Mouse (Mus musculus) midbrain, embryonic 14.5 days (tissue): ENCODE results near the gene Nlrc5. TPM values are rescaled to one million over a fixed set of nuclear protein-coding genes. Genes with fewer than 3 reads are reported as not detected.
"Not testable (repeated sequence)": the region's sequence is repeated elsewhere in the genome, so short reads cannot be mapped to it uniquely, and the experiment has no call there.

Experiments
- ATAC-seq: fragments of 200-750 bp; cut with Nextera tagmentation; 2 replicates; pipeline ENCODE4 v1.8.0; 2017; ENCODE audit warnings: moderate number of reproducible peaks, moderate library complexity; ENCODE audit not compliant: low FRiP score, low TSS enrichment
- DNase-seq: peaks from one replicate; pipeline ENCODE4 v3.0.0-alpha.2; 2015
- H3K27ac ChIP-seq: fragments of 300-500 bp; sonication (generic); replicated peaks from 2 replicates; pipeline ENCODE4 v1.5.1; 2014; ENCODE audit warnings: mild to moderate bottlenecking, low read depth, low read length, moderate library complexity
- H3K27me3 ChIP-seq: fragments of 300-500 bp; sonication (generic); 2 replicates; pipeline ENCODE4 v1.6.1; 2014; ENCODE audit warnings: low read length, control low read depth, mixed read lengths; ENCODE audit not compliant: control insufficient read depth, insufficient read depth
- H3K36me3 ChIP-seq: fragments of 300-500 bp; sonication (generic); 2 replicates; pipeline ENCODE4 v1.6.1; 2014; ENCODE audit warnings: low read length, control low read depth; ENCODE audit not compliant: control insufficient read depth, insufficient read depth
- H3K4me1 ChIP-seq: fragments of 300-500 bp; sonication (generic); 2 replicates; pipeline ENCODE4 v1.6.1; 2014; ENCODE audit warnings: mild to moderate bottlenecking, antibody characterized with exemption, low read length, control low read depth; ENCODE audit not compliant: control insufficient read depth, insufficient read depth
- H3K4me2 ChIP-seq: fragments of 300-500 bp; sonication (generic); 2 replicates; pipeline ENCODE4 v1.6.1; 2014; ENCODE audit warnings: mild to moderate bottlenecking, low read length, moderate library complexity
- H3K4me3 ChIP-seq: fragments of 300-500 bp; sonication (generic); replicated peaks from 2 replicates; pipeline ENCODE4 v1.5.1; 2014; ENCODE audit warnings: low read depth, low read length
- H3K9ac ChIP-seq: fragments of 300-500 bp; sonication (generic); replicated peaks from 2 replicates; pipeline ENCODE4 v1.6.1; 2014; ENCODE audit warnings: mild to moderate bottlenecking, low read length, moderate library complexity
- H3K9me3 ChIP-seq: fragments of 300-500 bp; sonication (generic); 2 replicates; pipeline ENCODE4 v1.6.1; 2016; ENCODE audit warnings: low read length, control low read depth, mixed read lengths; ENCODE audit not compliant: control insufficient read depth
- WGBS: fragments of 180-500 bp; shearing (Covaris S2); extraction: QIAGEN DNeasy Blood & Tissue Kit; methylation state at CpG from one replicate; pipeline ENCODE4 v1.1.7; 2014; 5-methylcytosine and 5-hydroxymethylcytosine counted together
- polyA plus RNA-seq: library from polyadenylated mRNA; unstranded; fragments of >200 nt; fragmentation: Nextera tagmentation; extraction: Ambion mirVana; gene quantifications from 2 replicates; pipeline ENCODE4 v1.2.1, GENCODE M21; 2014

Gene Nlrc5
- polyA plus RNA-seq, 1 experiment from 2014 or later: 1.2 TPM

DNA sequence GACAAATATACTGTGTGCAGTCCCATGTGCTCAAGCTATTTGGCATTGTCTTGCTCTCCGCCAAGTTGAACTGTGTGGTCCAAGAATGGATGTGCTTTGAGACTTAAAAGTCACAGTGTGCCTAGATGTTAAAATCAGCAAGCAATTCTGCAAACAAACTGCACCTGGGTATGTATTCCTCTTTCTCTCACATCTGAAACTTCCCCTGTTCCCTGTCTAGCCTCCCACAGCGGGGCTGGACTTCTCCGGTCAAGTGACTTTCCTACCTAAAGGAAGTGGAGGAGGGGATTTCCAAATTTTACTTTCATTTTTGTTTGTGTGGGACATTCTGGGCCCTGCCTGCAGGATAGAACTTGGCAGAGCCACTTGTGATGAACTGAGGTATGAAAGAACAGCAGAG lies 9.0 kb downstream of the Nlrc5 start:
- 92% methylated on average over 3 of the region's 3 CpGs for WGBS
- Histone ChIP-seq H3K36me3 (no peaks in the 10 kb centered on the region), H3K4me1 (no peaks in the 10 kb centered on the region), H3K4me3 (no peak overlapping the region), H3K4me2 (no peak overlapping the region), H3K27me3 (no peaks in the 10 kb centered on the region), H3K27ac (no peak overlapping the region), H3K9ac (no peak overlapping the region), H3K9me3 (no peaks in the 10 kb centered on the region)
- no peak for DNase-seq
- ATAC-seq: no peak

DNA sequence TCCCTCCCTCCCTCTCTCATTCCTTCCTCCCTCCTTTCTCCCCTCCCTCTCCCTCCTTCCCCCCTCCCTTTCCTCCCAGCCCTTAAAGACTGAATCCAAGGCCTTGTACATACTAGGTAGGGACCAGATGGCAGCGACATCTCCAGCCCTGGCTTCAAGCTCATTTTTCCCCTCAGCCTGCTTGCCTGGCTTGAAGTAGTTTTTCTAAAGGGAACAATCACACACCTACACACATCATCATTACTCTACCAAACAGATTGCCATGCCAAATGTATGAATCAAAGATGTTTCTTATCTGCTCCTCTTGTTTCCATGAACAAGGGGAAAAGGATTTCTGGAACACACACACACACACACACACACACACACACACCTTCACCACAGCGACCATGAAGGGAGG lies 10.3 kb downstream of the Nlrc5 start:
- WGBS: 72% methylated on average over 2 of the region's 2 CpGs
- Histone ChIP-seq H3K4me1 (no peaks in the 10 kb centered on the region), H3K36me3 (no peaks in the 10 kb centered on the region), H3K27ac (no peak overlapping the region), H3K27me3 (no peaks in the 10 kb centered on the region), H3K4me2 (no peak overlapping the region), H3K9ac (no peak overlapping the region), H3K9me3 (no peaks in the 10 kb centered on the region), H3K4me3 (no peak overlapping the region)
- no peak for DNase-seq
- ATAC-seq: no peak

DNA sequence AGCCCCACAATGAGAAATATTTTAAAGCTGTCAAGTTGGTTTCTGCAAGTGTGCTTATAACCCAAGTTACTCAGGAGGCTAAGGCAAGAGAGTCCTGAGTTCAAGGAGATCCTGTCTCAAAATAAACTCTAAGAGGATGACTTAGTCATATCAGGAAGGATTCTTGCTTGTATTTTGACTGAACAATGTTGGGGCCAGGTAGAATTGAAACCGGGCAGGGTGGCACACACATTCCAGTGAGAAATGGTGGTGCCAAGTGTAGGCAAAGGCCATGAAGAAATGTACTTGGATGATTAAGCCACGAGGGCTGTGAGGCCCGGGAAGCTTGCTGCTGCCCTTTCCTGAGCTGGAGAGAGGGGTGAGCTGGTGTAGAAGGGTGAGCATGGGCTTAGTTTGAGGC lies 13.0 kb downstream of the Nlrc5 start:
- no peaks in the 10 kb centered on the region for H3K36me3 ChIP-seq
- H3K27ac ChIP-seq: no peak overlapping the region
- ATAC-seq (no peak), DNase-seq (no peak)
- H3K27me3 ChIP-seq: no peaks in the 10 kb centered on the region
- no peak overlapping the region for H3K4me2 ChIP-seq
- no peak overlapping the region for H3K4me3 ChIP-seq
- no peaks in the 10 kb centered on the region for H3K4me1 ChIP-seq
- H3K9ac ChIP-seq: no peak overlapping the region
- H3K9me3 ChIP-seq: no peaks in the 10 kb centered on the region
- WGBS: 88% methylated on average over 3 of the region's 3 CpGs

DNA sequence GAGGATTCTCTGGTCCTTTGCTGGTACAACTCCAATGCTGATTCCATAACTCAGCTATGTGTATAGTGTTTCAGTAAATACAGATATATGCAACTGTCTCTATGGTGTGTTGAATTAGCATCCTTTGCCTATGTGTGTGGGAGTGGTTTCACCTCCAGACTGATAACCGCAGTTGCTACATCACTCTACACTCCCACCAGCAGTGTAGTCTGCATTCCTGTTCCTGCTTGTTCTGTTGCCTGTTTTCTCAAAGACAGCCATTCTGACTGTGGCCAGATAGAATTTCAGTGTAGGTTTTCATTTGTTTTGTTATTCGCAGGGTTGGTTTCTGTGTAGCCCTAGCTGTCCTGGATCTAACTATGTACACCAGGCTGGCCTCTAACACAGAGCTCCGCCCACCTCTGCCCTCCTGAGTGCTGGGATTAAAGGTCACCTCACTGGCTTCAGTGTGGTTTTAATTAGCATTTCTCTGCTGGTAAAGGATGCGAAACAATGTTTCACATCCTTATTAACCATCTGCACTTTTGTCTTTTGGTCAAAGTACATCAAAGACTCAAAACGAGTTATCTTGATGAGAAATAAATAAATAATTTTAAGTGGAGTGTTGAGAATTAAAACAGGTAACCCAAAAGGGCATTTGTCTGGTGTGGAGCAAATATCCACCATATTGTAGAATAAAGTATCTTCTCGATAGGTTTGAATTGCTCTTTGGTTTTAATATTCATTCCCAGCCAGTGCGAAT lies 13.6 kb downstream of the Nlrc5 start:
- H3K27me3 ChIP-seq: no peaks in the 10 kb centered on the region
- H3K4me2 ChIP-seq: no peak overlapping the region
- WGBS: 87% methylated on average over 7 of the region's 7 CpGs
- DNase-seq: no peak
- ATAC-seq: no peak
- no peaks in the 10 kb centered on the region for H3K4me1 ChIP-seq
- no peak overlapping the region for H3K4me3 ChIP-seq
- no peaks in the 10 kb centered on the region for H3K36me3 ChIP-seq
- no peak overlapping the region for H3K9ac ChIP-seq
- H3K27ac ChIP-seq: no peak overlapping the region
- no peaks in the 10 kb centered on the region for H3K9me3 ChIP-seq

- not testable (repeated sequence) for H3K27ac ChIP-seq, DNase-seq, H3K9me3 ChIP-seq, H3K27me3 ChIP-seq, H3K4me3 ChIP-seq, ATAC-seq, H3K9ac ChIP-seq, H3K4me2 ChIP-seq, H3K4me1 ChIP-seq, H3K36me3 ChIP-seq
- WGBS: 94% methylated on average over 15 of the region's 15 CpGs
Observed at GRCm38 (mm10) chr8:94452991-94453390, 18.8 kb downstream of the Nlrc5 start.

- no peak overlapping the region for H3K4me3 ChIP-seq
- no peaks in the 10 kb centered on the region for H3K27me3 ChIP-seq
- H3K36me3 ChIP-seq: no peaks in the 10 kb centered on the region
- H3K4me1 ChIP-seq: no peaks in the 10 kb centered on the region
- no peak for ATAC-seq
- WGBS: 86% methylated on average over 6 of the region's 6 CpGs
- no peak overlapping the region for H3K27ac ChIP-seq
- no peaks in the 10 kb centered on the region for H3K9me3 ChIP-seq
- no peak for DNase-seq
- no peak overlapping the region for H3K9ac ChIP-seq
- H3K4me2 ChIP-seq: no peak overlapping the region
Observed at GRCm38 (mm10) chr8:94453868-94454488, 19.8 kb downstream of the Nlrc5 start.

GRCm38 (mm10) chr8:94454905-94455304 lies 20.7 kb downstream of the Nlrc5 start:
- Histone ChIP-seq H3K4me1 (no peaks in the 10 kb centered on the region), H3K36me3 (no peaks in the 10 kb centered on the region), H3K4me3 (no peak overlapping the region), H3K9me3 (no peaks in the 10 kb centered on the region), H3K27me3 (no peaks in the 10 kb centered on the region), H3K9ac (no peak overlapping the region), H3K27ac (no peak overlapping the region), H3K4me2 (no peak overlapping the region)
- ATAC-seq (no peak), DNase-seq (no peak)
- 84% methylated on average over 5 of the region's 5 CpGs for WGBS

DNA sequence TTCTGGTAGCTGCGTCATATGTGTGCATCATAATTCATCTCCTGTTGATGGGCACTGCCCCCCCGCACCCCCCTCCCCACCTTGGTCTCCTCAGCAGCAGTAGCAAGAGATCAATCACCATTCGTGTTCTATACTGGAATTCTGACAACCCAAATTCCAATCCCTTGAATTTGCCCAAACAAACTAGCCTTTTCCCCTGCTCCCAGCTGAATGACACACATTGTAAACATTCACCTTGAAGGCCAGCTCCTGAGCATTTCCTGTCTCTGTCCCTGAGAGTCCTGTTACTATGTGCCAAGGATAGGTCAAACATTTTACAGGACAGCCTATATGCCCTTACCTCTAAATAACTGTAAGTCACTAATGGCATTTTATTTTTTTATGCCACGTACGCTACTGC lies 21.9 kb downstream of the Nlrc5 start:
- H3K4me2 ChIP-seq: no peak overlapping the region
- no peak overlapping the region for H3K9ac ChIP-seq
- H3K4me3 ChIP-seq: no peak overlapping the region
- no peaks in the 10 kb centered on the region for H3K27me3 ChIP-seq
- H3K4me1 ChIP-seq: no peaks in the 10 kb centered on the region
- WGBS: 82% methylated on average over 5 of the region's 5 CpGs
- ATAC-seq (no peak), DNase-seq (no peak)
- no peaks in the 10 kb centered on the region for H3K9me3 ChIP-seq
- no peak overlapping the region for H3K27ac ChIP-seq
- H3K36me3 ChIP-seq: no peaks in the 10 kb centered on the region

DNA sequence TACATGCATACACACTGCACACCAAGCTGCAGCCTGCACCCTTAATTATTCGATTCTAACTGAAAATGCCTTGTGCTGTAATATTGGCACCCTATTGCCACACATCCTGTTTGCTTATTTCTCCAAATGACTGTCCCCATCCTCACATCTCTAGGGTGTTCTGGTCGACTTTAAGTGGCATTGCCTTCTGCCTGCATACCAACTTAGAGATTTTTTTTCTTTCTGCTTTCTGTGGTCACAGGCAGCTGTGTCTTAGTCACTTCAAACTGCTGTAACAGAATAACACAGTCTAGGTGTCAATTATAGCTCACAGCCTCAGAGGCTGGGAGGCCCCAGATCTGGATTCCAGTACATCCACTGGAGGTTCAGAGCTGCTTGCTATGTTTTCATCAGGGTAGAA lies 24.4 kb downstream of the Nlrc5 start:
- Histone ChIP-seq H3K27me3 (no peaks in the 10 kb centered on the region), H3K9ac (no peak overlapping the region), H3K36me3 (no peaks in the 10 kb centered on the region), H3K4me1 (no peaks in the 10 kb centered on the region), H3K27ac (no peak overlapping the region), H3K9me3 (no peaks in the 10 kb centered on the region), H3K4me2 (no peak overlapping the region), H3K4me3 (no peak overlapping the region)
- ATAC-seq (no peak), DNase-seq (no peak)
- 77% methylated on average over 2 of the region's 2 CpGs for WGBS
